8 mouse cellular contexts compared by ENCODE assay signal in genomic region chr19:16132340-16132790, GRCm38 (mm10). TPM values are rescaled to one million over a fixed set of nuclear protein-coding genes. Genes with fewer than 3 reads are reported as not detected.
DNase-seq lines count a peak whose midpoint lies in the region; ATAC-seq and TF ChIP-seq lines count a peak whose summit lies in the region.

No protein-coding gene starts in this region.

- H3K9me3 ChIP-seq in forebrain, embryonic 10.5 days = no peaks in the 10 kb centered on the region
- H3K9me3 ChIP-seq in heart, embryonic 15.5 days (replicated peaks) = no peaks in the 10 kb centered on the region
- no peaks in the 10 kb centered on the region for H3K9me3 ChIP-seq in liver, embryonic 15.5 days (replicated peaks)
- H3K9me3 ChIP-seq in neural tube, embryonic 12.5 days = no peaks in the 10 kb centered on the region
- no peaks in the 10 kb centered on the region for H3K9me3 ChIP-seq in stomach, postnatal 0 days (ENCODE audit: control insufficient read depth, low read length)

- H3K4me3 ChIP-seq in brown adipose tissue, adult 24 weeks (ENCODE audit: insufficient read depth, low read depth, low read length) = peak overlapping the region; percentile 97
- peak overlapping the region; percentile 97 for H3K4me3 ChIP-seq in forebrain, embryonic 10.5 days
- H3K4me3 ChIP-seq in heart, embryonic 15.5 days = peak overlapping the region; percentile 94
- peak overlapping the region; percentile 67 for H3K4me3 ChIP-seq in liver, embryonic 15.5 days (replicated peaks)
- H3K4me3 ChIP-seq in neural tube, embryonic 12.5 days = peak overlapping the region; percentile 96
- H3K4me3 ChIP-seq in stomach, postnatal 0 days (ENCODE audit: low read depth, low read length) = peak overlapping the region; percentile 97

- H3K36me3 ChIP-seq in forebrain, embryonic 10.5 days (replicated peaks) = no peaks in the 10 kb centered on the region
- H3K36me3 ChIP-seq in heart, embryonic 15.5 days = no peaks in the 10 kb centered on the region
- no peaks in the 10 kb centered on the region for H3K36me3 ChIP-seq in liver, embryonic 15.5 days (replicated peaks)
- no peaks in the 10 kb centered on the region for H3K36me3 ChIP-seq in neural tube, embryonic 12.5 days
- H3K36me3 ChIP-seq in stomach, postnatal 0 days (ENCODE audit: control insufficient read depth, insufficient read depth, low read length) = no peaks in the 10 kb centered on the region

- H3K9ac ChIP-seq in heart, embryonic 15.5 days = peak overlapping the region; percentile 95
- peak overlapping the region; percentile 62 for H3K9ac ChIP-seq in liver, embryonic 15.5 days
- H3K9ac ChIP-seq in neural tube, embryonic 12.5 days = peak overlapping the region; percentile 98
- peak overlapping the region; percentile 98 for H3K9ac ChIP-seq in stomach, postnatal 0 days (ENCODE audit: low read length)

- no peaks in the 10 kb centered on the region for H3K27me3 ChIP-seq in forebrain, embryonic 10.5 days (ENCODE audit: poor library complexity, severe bottlenecking)
- H3K27me3 ChIP-seq in heart, embryonic 15.5 days = no peaks in the 10 kb centered on the region
- peaks cover 73% of the 10 kb centered on the region for H3K27me3 ChIP-seq in liver, embryonic 15.5 days
- H3K27me3 ChIP-seq in neural tube, embryonic 12.5 days (replicated peaks) = no peaks in the 10 kb centered on the region
- H3K27me3 ChIP-seq in stomach, postnatal 0 days (ENCODE audit: control insufficient read depth, insufficient read depth, low read length) = no peaks in the 10 kb centered on the region

- H3K4me2 ChIP-seq in heart, embryonic 15.5 days = peak overlapping the region; percentile 80
- peak overlapping the region; percentile 81 for H3K4me2 ChIP-seq in liver, embryonic 15.5 days
- H3K4me2 ChIP-seq in neural tube, embryonic 12.5 days (replicated peaks) = peak overlapping the region; percentile 67
- peak overlapping the region; percentile 75 for H3K4me2 ChIP-seq in stomach, postnatal 0 days (replicated peaks; ENCODE audit: low read depth)

- ATAC-seq in heart, embryonic 15.5 days (replicated peaks; ENCODE audit: insufficient number of reproducible peaks, insufficient read depth, low FRiP score, low read depth) = peak; percentile 95
- ATAC-seq in liver, embryonic 15.5 days (ENCODE audit: insufficient read depth) = peak; percentile 89
- peak; percentile 90 for ATAC-seq in neural tube, embryonic 12.5 days (ENCODE audit: low FRiP score, low read depth)
- peak; percentile 94 for ATAC-seq in stomach, postnatal 0 days (ENCODE audit: low FRiP score, low TSS enrichment)

- peak; percentile 29; the same call in 1 of the 2 replicates for TF ChIP-seq CTCF in stomach, postnatal 0 days (IDR thresholded peaks at IDR 0.05; ENCODE audit: low read depth)

- under 1% methylated on average over 49 of the region's 57 CpGs for WGBS in forebrain, embryonic 10.5 days
- WGBS in heart, embryonic 15.5 days = 0% methylated on average over 31 of the region's 57 CpGs
- under 1% methylated on average over 54 of the region's 57 CpGs for WGBS in liver, embryonic 15.5 days (ENCODE audit: insufficient replicate concordance)
- under 1% methylated on average over 31 of the region's 57 CpGs for WGBS in neural tube, embryonic 12.5 days
- 0% methylated on average over 22 of the region's 57 CpGs for WGBS in stomach, postnatal 0 days

- H3K27ac ChIP-seq in brown adipose tissue, adult 24 weeks (replicated peaks; ENCODE audit: low read depth, low read length) = peak overlapping the region; percentile 90
- H3K27ac ChIP-seq in forebrain, embryonic 10.5 days = peak overlapping the region; percentile 99
- peak overlapping the region; percentile 98 for H3K27ac ChIP-seq in heart, embryonic 15.5 days
- H3K27ac ChIP-seq in liver, embryonic 15.5 days (replicated peaks) = peak overlapping the region; percentile 77
- peak overlapping the region; percentile 98 for H3K27ac ChIP-seq in neural tube, embryonic 12.5 days
- H3K27ac ChIP-seq in stomach, postnatal 0 days (replicated peaks) = peak overlapping the region; percentile 98

- no peak for TF ChIP-seq EP300 in stomach, postnatal 0 days (optimal IDR thresholded peaks at IDR 0.05)

- peak; percentile 82 for DNase-seq in CD4-positive helper T cell, adult 2 months (ENCODE audit: low read depth, low spot score)
- peak; percentile 93 for DNase-seq in forebrain, embryonic 10.5 days (ENCODE audit: extremely low spot score, low spot score)
- DNase-seq in kidney, postnatal 25 days = peak; percentile 97 to 98
- peak; percentile 96 for DNase-seq in stomach, postnatal 0 days (ENCODE audit: low spot score)

- peaks cover 4% of the 10 kb centered on the region; the same call in 1 of the 2 replicates for H3K4me1 ChIP-seq in brown adipose tissue, adult 24 weeks (ENCODE audit: control insufficient read depth, insufficient read depth, insufficient read length, low read length)
- H3K4me1 ChIP-seq in forebrain, embryonic 10.5 days = peaks cover 46% of the 10 kb centered on the region
- peaks cover 32% of the 10 kb centered on the region for H3K4me1 ChIP-seq in heart, embryonic 15.5 days (replicated peaks)
- H3K4me1 ChIP-seq in liver, embryonic 15.5 days (replicated peaks) = peaks cover 20% of the 10 kb centered on the region
- peaks cover 26% of the 10 kb centered on the region for H3K4me1 ChIP-seq in neural tube, embryonic 12.5 days
- H3K4me1 ChIP-seq in stomach, postnatal 0 days (replicated peaks; ENCODE audit: control insufficient read depth, insufficient read depth) = peaks cover 12% of the 10 kb centered on the region

RNA-seq across cellular contexts. Expression of gene Gnaq, which starts 0.3 kb away (rescaled TPM):
- 19.4 and 23.8 TPM in 2 replicates for polyA plus RNA-seq in brown adipose tissue, adult 24 weeks (2012; ENCODE audit: insufficient read depth, insufficient read length, missing spikeins)
- 20.7 and 24.5 TPM in 2 replicates for polyA plus RNA-seq in forebrain, embryonic 10.5 days (2016; fragmentation: Nextera tagmentation; extraction: Ambion mirVana)
- 15.7 and 19.5 TPM in 2 replicates for polyA plus RNA-seq in heart, embryonic 15.5 days (2015; fragmentation: Nextera tagmentation; extraction: Ambion mirVana)
- polyA plus RNA-seq in liver, embryonic 15.5 days (2015; fragmentation: Nextera tagmentation; extraction: Ambion mirVana) = 3.8 and 3.9 TPM in 2 replicates
- 54.1 and 54.8 TPM in 2 replicates for polyA plus RNA-seq in neural tube, embryonic 12.5 days (2016; fragmentation: Nextera tagmentation; extraction: Ambion mirVana)
- 18.1 and 18.6 TPM in 2 replicates for polyA plus RNA-seq in stomach, postnatal 0 days (2015; fragmentation: Nextera tagmentation; extraction: Ambion mirVana)

Comparison
In these comparisons a context has a peak if more than half of its experiments do, and no peak if none do; other contexts are left out.
1. Peak in every context shown above with its lines: DNase-seq, ATAC-seq, H3K4me3 ChIP-seq and H3K27ac ChIP-seq.